Mouse (Mus musculus) liver, embryonic 18 days (tissue): ENCODE results near the gene Gm13178. TPM values are rescaled to one million over a fixed set of nuclear protein-coding genes. Genes with fewer than 3 reads are reported as not detected.

Source experiments
- polyA plus RNA-seq: library from polyadenylated mRNA; depleted of rRNA; stranded (reverse); fragments of >200 nt; gene quantifications from 2 replicates; pipeline ENCODE4 v1.2.3, GENCODE M21; 2012; rRNA removed

The Gm13178 gene
- polyA plus RNA-seq: not detected in 2 replicates

GRCm38 (mm10) chr4:144721304-144721703 lies at the start of gene Gm13178:
Gene Gm13178, minus strand, starts transcription at chr4:144721404.

GRCm38 (mm10) chr4:144686268-144686667 lies 34.9 kb downstream of the Gm13178 start, which contains the start of gene Gm436:
Gene Gm436, minus strand, starts transcription at chr4:144686368.

Other genes with a start within 250 kb of the Gm13178 start
- not detected in 2 replicates for gene 9430007A20Rik, start 201.6 kb downstream of the Gm13178 start, polyA plus RNA-seq
- not detected in 2 replicates for gene Gm13124, start 156.3 kb downstream of the Gm13178 start, polyA plus RNA-seq
- not detected in 2 replicates for gene Aadacl4, start 107.7 kb downstream of the Gm13178 start, polyA plus RNA-seq
- not detected in 2 replicates for gene Gm436, start 35.0 kb downstream of the Gm13178 start, polyA plus RNA-seq
- gene Gm438, start 65.2 kb upstream of the Gm13178 start, polyA plus RNA-seq: not detected in 2 replicates
- gene Dhrs3, start 171.4 kb upstream of the Gm13178 start, polyA plus RNA-seq: 44.6 and 48.5 TPM in 2 replicates